In the genomic region with DNA sequence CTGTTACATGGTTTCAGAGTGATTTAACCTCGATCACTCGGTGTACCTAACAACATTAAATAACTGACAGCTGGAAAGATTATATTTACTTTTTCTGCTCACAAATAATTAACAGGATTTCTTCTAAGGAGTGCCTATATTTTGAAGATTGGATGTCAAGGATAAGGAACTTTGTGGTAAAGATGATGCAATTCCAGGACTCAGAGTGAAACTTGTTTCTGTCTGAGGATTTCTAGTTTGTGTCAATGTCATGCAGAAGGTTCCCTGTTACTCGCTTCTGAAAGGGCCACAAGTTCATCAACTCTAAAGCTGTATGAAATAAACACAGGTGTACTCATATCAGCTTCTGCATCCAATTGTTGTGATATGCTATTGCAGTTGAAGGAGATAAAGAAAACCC, we compare ENCODE assay signal across 23 mouse cellular contexts. TPM values are rescaled to one million over a fixed set of nuclear protein-coding genes. Genes with fewer than 3 reads are reported as not detected.
"Had no signal": no experiment of that assay in that cellular context is flagged by ENCODE, and none has a peak within 500 bp of the region (broad histone marks: within the 10 kb centered on the region; RNA-seq: fewer than 3 reads in every experiment).

No protein-coding gene starts in this region.

- H3K27me3 ChIP-seq: neural tube, embryonic 13.5 days; neural tube, embryonic 15.5 days; stomach, embryonic 15.5 days had no signal

- H3K27ac ChIP-seq: neural tube, embryonic 13.5 days; neural tube, embryonic 15.5 days; stomach, embryonic 15.5 days; stomach, postnatal 0 days had no signal

- H3K36me3 ChIP-seq: neural tube, embryonic 13.5 days; neural tube, embryonic 15.5 days; stomach, embryonic 15.5 days had no signal

- H3K4me2 ChIP-seq: neural tube, embryonic 13.5 days; neural tube, embryonic 15.5 days; stomach, embryonic 15.5 days had no signal

- H3K9me3 ChIP-seq: neural tube, embryonic 13.5 days; neural tube, embryonic 15.5 days; stomach, embryonic 15.5 days had no signal

- H3K4me3 ChIP-seq: neural tube, embryonic 13.5 days; neural tube, embryonic 15.5 days; stomach, embryonic 15.5 days had no signal

- H3K9ac ChIP-seq: neural tube, embryonic 13.5 days; neural tube, embryonic 15.5 days; stomach, embryonic 15.5 days had no signal

- DNase-seq: retina, postnatal 1 day; right cerebral cortex, adult 18-20 months; right cerebral cortex, postnatal 14 days; right cerebral cortex, postnatal 25 days; right cerebral cortex, postnatal 4 days; spleen, adult 18-20 months; thymus, adult 18-20 months; thymus, adult 2 months; thymus, postnatal 14 days; thymus, postnatal 25 days; thymus, postnatal 36 days; thymus, postnatal 4 days had no signal

- H3K4me1 ChIP-seq: neural tube, embryonic 13.5 days; neural tube, embryonic 15.5 days; stomach, embryonic 15.5 days had no signal

RNA-seq across cellular contexts. Expression of gene Mageb18, which starts 13.4 kb away (rescaled TPM):
- polyA plus RNA-seq: neural tube, embryonic 14.5 days; neural tube, embryonic 15.5 days; small intestine, adult 2 months; spleen, adult 2 months; stomach, embryonic 14.5 days; stomach, embryonic 15.5 days; stomach, embryonic 16.5 days; stomach, postnatal 0 days; thymus, adult 2 months; thymus, postnatal 0 days; urinary bladder, adult 2 months had no signal
